ENCODE assay signal across 1 mouse cellular context in genomic region chr3:81983120-81983895, GRCm38 (mm10).
A peak's percentile ranks its signal among the peaks of the same experiment; 100 is the strongest.
TF ChIP-seq lines count a peak whose summit lies in the region.

No protein-coding gene starts in this region.

TF ChIP-seq in CH12.LX, 34 proteins besides CTCF, POLR2A, EP300 and RAD21:
- peak; percentile 66 for TF ChIP-seq BHLHE40 (IDR thresholded peaks at IDR 0.05; ENCODE audit: low read depth, low read length)
- no peak for TF ChIP-seq ETS1 (conservative IDR thresholded peaks at IDR 0.05; ENCODE audit: low read depth, low read length)
TF ChIP-seq in CH12.LX: peak in this region for 1.
